Mouse (Mus musculus): Measurements from ENCODE around the gene Ndufs2.

GRCm38 (mm10) chr1:171230215-171230614 is 21.0 kb downstream of the Ndufs2 start:
- TF ChIP-seq CTCF (IDR thresholded peaks at IDR 0.05; ENCODE audit: control insufficient read depth, insufficient read depth, insufficient read length) (no peak), USF1 (IDR thresholded peaks at IDR 0.05; ENCODE audit: low read depth) (no peak), MYOG (IDR thresholded peaks at IDR 0.05; ENCODE audit: control insufficient read depth, extremely low read depth, insufficient read length) (no peak), MYOD1 (IDR thresholded peaks at IDR 0.05; ENCODE audit: control insufficient read depth, insufficient read length, low read depth) (no peak), MAX (IDR thresholded peaks at IDR 0.05) (no peak)

Data from C2C12 (cell line).